Mouse (Mus musculus) kidney, adult 2 months (tissue): Measurements from ENCODE around the gene Stk39.

ENCODE experiments used
- CTCF ChIP-seq: fragments of 200-500 bp; conservative IDR thresholded peaks from 2 replicates; pipeline ENCODE4 v1.5.1; 2011; ENCODE audit warnings: low read depth, mild to moderate bottlenecking, control low read depth, low read length, moderate library complexity, mixed read lengths; ENCODE audit not compliant: insufficient read depth, insufficient read length
- POLR2A ChIP-seq: fragments of 200-500 bp; IDR thresholded peaks from one replicate; pipeline ENCODE4 v1.6.1; 2011; ENCODE audit warnings: low read depth, low read length, control low read depth

- TF ChIP-seq POLR2A (no peak), CTCF (no peak)
Observed at GRCm38 (mm10) chr2:68433736-68434312, 38.2 kb downstream of the Stk39 start.
